Mouse (Mus musculus): ENCODE results near the gene Trim10. TPM values are rescaled to one million over a fixed set of nuclear protein-coding genes. Genes with fewer than 3 reads are reported as not detected.

Trim10 gene
- total RNA-seq, 2 experiments from 2014 or later, result not detected

DNA sequence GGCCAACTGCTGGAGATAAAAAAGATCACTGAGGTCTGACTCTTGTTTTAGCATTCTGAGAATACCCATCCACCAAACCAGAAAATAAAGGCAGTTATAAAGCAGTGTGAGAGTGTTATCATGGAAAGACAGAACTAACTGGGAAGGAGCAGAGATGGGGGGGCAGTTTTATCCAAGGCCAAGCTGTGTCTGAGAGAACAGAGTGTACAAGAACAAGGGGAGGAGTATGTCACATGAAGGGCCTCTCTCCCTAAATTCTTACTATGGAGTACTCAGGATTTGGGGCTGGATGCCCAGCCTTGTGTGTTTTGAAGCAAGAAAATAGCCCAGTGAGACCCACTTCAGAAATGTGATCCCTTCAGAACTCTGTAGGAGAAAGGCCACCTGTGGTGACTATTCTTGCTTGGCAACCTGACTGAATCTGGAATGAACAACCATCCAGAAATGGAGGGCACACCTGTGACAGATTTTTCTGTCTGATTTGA, 28.4 kb upstream of the Trim10 start:
- no peak for TF ChIP-seq CTCF (IDR thresholded peaks at IDR 0.05)
- no peak for DNase-seq
- H3K27ac ChIP-seq, result peak overlapping the region; percentile 28; the same call in 1 of the 2 replicates
- H3K4me3 ChIP-seq, result no peak overlapping the region
- intact Hi-C loops (cut with DNase I), result no loop called here

DNA sequence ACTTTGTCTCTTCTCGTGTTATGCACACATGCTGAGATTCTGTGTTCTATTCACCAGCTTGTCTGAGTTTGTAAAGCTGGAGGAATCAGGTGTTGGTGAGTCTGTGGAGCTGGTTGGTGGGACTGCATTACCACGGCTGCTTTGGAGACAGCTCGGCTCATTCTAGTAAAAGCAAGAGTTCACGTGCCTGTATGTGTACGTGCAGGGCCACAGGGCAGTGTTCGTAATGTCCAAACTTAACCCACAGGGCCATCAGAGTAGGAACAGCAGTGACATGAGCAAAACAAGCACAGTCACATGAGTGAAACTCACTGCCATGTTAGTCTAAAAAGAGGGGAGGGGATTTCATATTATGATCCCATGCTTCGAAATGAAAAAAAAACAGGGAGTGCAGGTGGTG, 25.7 kb upstream of the Trim10 start:
- Histone ChIP-seq H3K4me3 (no peak overlapping the region), H3K27ac (no peak overlapping the region)
- no peak for DNase-seq
- TF ChIP-seq CTCF (IDR thresholded peaks at IDR 0.05), result no peak
- intact Hi-C loops (cut with DNase I), result no loop called here

GRCm38 (mm10) chr17:36844286-36844719, 25.1 kb upstream of the Trim10 start:
- no peak for DNase-seq
- intact Hi-C loops (cut with DNase I), result no loop called here
- no peak for TF ChIP-seq CTCF (IDR thresholded peaks at IDR 0.05)
- H3K27ac ChIP-seq, result no peak overlapping the region
- no peak overlapping the region for H3K4me3 ChIP-seq

DNA sequence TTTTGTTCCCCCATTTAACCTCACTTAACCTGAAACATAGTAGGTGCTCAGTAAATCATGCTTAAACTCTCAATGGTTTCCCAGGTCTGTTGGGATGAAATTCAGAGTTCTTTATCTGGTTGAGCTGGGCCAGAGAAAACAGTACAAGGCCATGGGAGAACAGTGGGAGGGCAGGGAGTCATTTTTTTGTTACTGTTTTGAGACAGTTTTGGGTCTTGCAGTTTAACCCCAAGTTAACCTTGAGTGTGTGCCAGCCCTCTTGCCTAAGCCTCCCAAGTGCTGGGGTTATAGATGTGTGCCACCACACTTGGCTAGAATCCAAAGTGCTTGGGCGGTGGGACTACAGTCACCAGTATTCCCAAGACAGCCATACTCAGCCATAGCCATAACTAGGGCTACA, 24.6 kb upstream of the Trim10 start:
- Histone ChIP-seq H3K4me3 (no peak overlapping the region), H3K27ac (no peak overlapping the region)
- no peak for TF ChIP-seq CTCF (IDR thresholded peaks at IDR 0.05)
- no peak for DNase-seq
- intact Hi-C loops (cut with DNase I), result no loop called here

GRCm38 (mm10) chr17:36848911-36849310, 20.5 kb upstream of the Trim10 start:
- Histone ChIP-seq H3K4me3 (no peak overlapping the region), H3K27ac (peak overlapping the region; percentile 16; the same call in 1 of the 2 replicates)
- no peak for TF ChIP-seq CTCF (IDR thresholded peaks at IDR 0.05)
- intact Hi-C loops (cut with DNase I), result no loop called here
- no peak for DNase-seq

DNA sequence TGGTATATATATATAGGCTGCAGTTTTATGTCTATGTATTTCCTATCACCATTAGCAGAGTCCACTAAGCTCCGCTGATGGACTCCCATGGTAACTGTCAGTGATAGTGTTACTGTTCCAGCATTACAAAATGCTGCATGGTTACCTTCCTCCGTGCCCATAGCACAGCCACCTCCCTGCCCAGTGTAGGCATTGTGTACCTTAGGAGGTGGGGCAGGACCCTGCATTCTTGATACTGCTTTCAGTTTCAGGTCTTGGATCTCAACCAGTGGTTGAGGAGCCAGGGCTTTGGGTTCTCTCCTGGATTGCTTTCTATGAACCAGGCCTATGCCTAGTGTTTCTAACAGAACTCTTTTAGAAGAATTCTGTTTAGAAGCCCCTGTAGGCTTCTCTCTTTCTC, 19.4 kb upstream of the Trim10 start:
- no peak overlapping the region for H3K4me3 ChIP-seq
- no peak for TF ChIP-seq CTCF (IDR thresholded peaks at IDR 0.05)
- intact Hi-C loops (cut with DNase I), result no loop called here
- no peak overlapping the region for H3K27ac ChIP-seq
- no peak for DNase-seq

DNA sequence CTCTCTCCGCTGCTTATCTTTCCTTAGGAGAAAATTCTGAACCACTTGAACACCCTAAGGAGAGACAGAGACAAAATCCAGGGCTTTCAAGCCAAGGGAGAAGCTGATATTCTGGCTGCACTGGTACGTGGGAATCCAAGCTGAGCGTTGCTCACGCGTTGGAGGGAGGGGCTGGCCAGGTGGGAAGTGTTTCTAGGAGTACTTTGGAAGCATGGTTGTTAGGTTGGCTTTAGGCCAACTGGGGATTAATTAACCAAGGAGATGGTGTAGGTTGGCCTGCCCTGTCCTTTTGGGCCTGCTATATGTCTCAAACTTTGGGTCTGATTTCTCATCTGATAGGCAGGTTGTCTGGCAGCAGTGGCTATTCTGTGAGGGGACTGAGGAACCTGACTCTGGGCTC, 18.2 kb upstream of the Trim10 start:
- no peak for TF ChIP-seq CTCF (IDR thresholded peaks at IDR 0.05)
- Histone ChIP-seq H3K27ac (no peak overlapping the region), H3K4me3 (no peak overlapping the region)
- no peak for DNase-seq
- intact Hi-C loops (cut with DNase I), result no loop called here

- no peak for DNase-seq
- intact Hi-C loops (cut with DNase I), result no loop called here
- no peak for TF ChIP-seq CTCF (IDR thresholded peaks at IDR 0.05)
- Histone ChIP-seq H3K27ac (no peak overlapping the region), H3K4me3 (no peak overlapping the region)
These were observed 17.7 kb upstream of the Trim10 start for GRCm38 (mm10) chr17:36851627-36852026.

DNA sequence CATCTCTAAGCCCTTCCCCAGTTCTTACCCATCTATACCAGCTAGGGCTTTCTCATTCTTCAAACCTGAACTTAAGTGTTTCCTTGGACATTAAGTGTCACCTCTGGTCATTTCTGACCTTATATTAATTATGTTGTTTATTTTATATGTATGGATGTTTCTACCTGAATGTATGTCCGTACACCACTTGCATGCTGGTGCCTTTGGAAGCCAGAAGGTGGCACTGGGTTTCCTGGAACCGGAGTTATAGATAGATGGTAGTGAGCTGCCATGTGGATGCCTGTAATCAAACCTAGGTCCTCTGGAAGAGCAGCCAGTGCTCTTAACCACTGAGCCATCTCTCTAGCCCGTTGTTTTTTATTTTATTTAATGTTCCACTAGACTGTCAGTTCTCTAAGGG, 13.9 kb upstream of the Trim10 start:
- H3K4me3 ChIP-seq, result no peak overlapping the region
- TF ChIP-seq CTCF (IDR thresholded peaks at IDR 0.05), result no peak
- DNase-seq, result no peak
- H3K27ac ChIP-seq, result no peak overlapping the region
- intact Hi-C loops (cut with DNase I), result no loop called here

DNA sequence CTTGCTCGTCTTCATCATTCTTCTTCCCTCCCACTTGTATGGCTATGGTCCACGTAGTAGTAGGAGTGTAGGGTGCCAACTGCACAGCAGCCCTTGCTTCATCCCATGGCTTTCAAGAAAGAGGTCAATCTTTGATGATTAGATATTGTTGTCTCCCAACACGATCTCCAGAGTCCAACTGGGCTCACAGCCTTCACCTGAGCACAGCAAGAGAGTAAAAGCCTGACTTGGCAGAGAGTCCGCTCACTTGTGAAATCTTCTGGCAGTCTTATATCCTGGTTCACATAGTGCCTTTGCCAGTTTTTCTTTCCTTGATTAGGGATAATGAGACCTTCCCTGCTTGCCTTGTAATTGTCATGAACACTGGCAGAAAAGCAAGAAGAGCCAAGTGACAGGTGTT, 13.1 kb upstream of the Trim10 start:
- intact Hi-C loops (cut with DNase I), result no loop called here
- no peak overlapping the region for H3K4me3 ChIP-seq
- DNase-seq, result no peak
- H3K27ac ChIP-seq, result no peak overlapping the region
- no peak for TF ChIP-seq CTCF (IDR thresholded peaks at IDR 0.05)

DNA sequence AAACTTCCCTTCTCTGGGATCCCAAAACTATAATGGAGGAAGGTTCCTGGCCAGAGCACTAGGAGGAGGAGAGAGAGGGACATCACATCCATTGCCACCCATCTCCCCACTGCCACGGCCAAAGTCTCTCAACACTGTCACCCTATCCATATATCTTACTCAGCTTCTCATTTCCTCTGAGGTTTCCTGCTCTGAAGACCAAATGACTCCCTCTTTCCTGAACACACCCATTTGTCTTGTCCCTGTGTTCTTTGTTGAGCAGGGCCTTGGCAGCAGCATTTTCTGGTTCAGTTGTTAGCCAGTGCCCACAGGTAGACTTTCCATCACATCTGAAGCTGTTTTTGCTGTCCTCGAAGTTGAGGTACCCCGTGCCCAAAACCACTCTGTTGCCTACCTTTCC, 11.2 kb upstream of the Trim10 start:
- no peak overlapping the region for H3K27ac ChIP-seq
- TF ChIP-seq CTCF (IDR thresholded peaks at IDR 0.05), result no peak
- no peak for DNase-seq
- no peak overlapping the region for H3K4me3 ChIP-seq
- intact Hi-C loops (cut with DNase I), result no loop called here

- intact Hi-C loops (cut with DNase I), result no loop called here
- TF ChIP-seq CTCF (IDR thresholded peaks at IDR 0.05), result no peak
- no peak overlapping the region for H3K27ac ChIP-seq
- no peak overlapping the region for H3K4me3 ChIP-seq
- no peak for DNase-seq
These were observed 7.7 kb upstream of the Trim10 start for GRCm38 (mm10) chr17:36861680-36862079.

DNA sequence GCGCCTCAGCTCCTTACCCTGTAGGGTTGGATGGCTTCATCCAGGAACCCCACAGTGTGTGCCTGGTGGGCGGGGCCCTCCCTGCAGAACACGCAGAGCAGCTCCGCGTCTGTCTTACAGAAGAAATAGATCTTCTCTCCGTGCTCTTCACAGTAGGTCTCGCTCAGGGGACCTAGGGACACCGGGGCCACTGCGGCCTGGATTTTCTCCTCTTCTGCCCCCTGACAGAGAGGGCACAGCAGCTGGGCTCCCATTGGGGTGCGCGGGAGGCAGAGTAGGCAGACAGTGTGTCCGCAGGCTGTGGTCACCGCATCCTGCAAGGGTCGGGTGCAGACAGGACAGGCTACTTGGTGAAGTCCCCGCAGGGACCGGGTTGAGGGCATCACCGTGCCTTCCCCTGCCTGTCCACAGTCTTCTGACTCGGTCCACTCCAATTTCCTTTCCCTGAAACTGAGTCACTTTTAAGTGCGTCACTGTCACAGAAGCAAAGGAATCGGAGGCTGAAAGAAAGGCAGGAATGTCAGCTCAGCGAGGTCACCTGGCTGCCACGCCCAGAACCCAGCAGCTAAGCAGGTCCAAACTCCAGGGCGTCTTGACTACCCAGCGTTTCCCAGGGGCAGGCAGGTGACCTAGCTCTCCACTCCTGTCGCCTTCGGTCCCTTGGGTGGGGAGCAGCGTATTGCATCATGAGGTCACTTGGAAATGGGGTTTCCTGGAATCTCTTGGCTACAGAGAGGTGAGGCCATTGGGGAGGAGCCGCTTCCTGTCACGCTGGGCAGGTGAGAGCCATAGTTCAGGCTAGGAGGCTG, 2.5 kb upstream of the Trim10 start, which contains the start of gene Trim15:
Gene Trim15 (minus strand): TSS at position 492 of the 809 bp plus-strand sequence.
- intact Hi-C loops (cut with DNase I), result no loop called here
- H3K27ac ChIP-seq, result no peak within 1 kb of the TSS
- no peak for DNase-seq
- TF ChIP-seq CTCF (IDR thresholded peaks at IDR 0.05), result no peak
- H3K4me3 ChIP-seq, result no peak within 1 kb of the TSS; the same call in 1 of the 2 replicates

DNA sequence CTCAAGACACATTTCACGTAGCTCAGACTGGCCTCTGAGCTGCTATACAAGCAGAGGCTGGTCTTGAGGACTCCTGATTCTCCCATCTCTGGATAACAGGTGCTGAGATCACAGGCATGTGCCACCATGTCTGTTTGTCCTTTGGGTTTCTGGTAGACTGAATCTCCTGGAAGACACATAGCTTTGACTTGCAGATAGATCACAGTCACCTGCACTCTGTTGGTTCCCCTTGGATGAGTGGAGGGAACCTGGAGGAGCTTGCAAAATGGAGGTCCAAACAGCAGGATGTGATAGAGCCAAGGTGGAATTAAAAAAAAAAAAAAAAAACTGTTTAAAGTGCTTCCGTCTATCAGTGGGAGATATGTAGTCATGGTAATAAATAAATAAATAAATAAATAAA, 538 bp upstream of the Trim10 start:
- no peak for TF ChIP-seq CTCF (IDR thresholded peaks at IDR 0.05)
- H3K4me3 ChIP-seq, result no peak overlapping the region
- no peak overlapping the region for H3K27ac ChIP-seq
- intact Hi-C loops (cut with DNase I), result no loop called here
- DNase-seq, result no peak

Measured in gastrocnemius, adult 2 months (tissue).